Mouse (Mus musculus) olfactory bulb, adult 2 months (tissue): ENCODE data around the gene Arhgef2. TPM values are rescaled to one million over a fixed set of nuclear protein-coding genes. Genes with fewer than 3 reads are reported as not detected.

Source experiments
- H3K27ac ChIP-seq: fragments of 200-500 bp; 2 replicates; pipeline ENCODE4 v1.5.1; 2012; ENCODE audit warnings: low read depth, low read length; ENCODE audit not compliant: insufficient read depth
- H3K4me1 ChIP-seq: fragments of 200-500 bp; 2 replicates; pipeline ENCODE4 v1.6.1; 2012; ENCODE audit warnings: low read length; ENCODE audit not compliant: control insufficient read depth, insufficient read depth
- H3K4me3 ChIP-seq: fragments of 200-500 bp; 2 replicates; pipeline ENCODE4 v1.5.1; 2012; ENCODE audit warnings: mild to moderate bottlenecking, low read depth, low read length, moderate library complexity; ENCODE audit not compliant: insufficient read depth
- CTCF ChIP-seq: fragments of 200-500 bp; IDR thresholded peaks from 2 replicates; pipeline ENCODE4 v1.5.1; 2012; ENCODE audit warnings: low read depth, mild to moderate bottlenecking, low read length, moderate library complexity; ENCODE audit not compliant: insufficient read depth
- POLR2A ChIP-seq: fragments of 200-500 bp; IDR thresholded peaks from 2 replicates; pipeline ENCODE4 v1.6.1; 2012; ENCODE audit warnings: mild to moderate bottlenecking, low read depth, low read length, moderate library complexity; ENCODE audit not compliant: insufficient read depth
- WGBS: fragments of 180-500 bp; shearing (Covaris S2); methylation state at CpG from one replicate; pipeline ENCODE4 v1.1.7; 2018; 5-methylcytosine and 5-hydroxymethylcytosine counted together
- polyA plus RNA-seq: library from polyadenylated mRNA; stranded (reverse); fragments of >200 nt; gene quantifications from 2 replicates; pipeline ENCODE4 v1.2.4, GENCODE M21; 2012; ENCODE audit warnings: low replicate concordance; ENCODE audit not compliant: missing spikeins, insufficient read depth, insufficient read length

The Arhgef2 gene
- polyA plus RNA-seq, 1 experiment, result not detected

- WGBS, result 67% methylated on average over 13 of the region's 13 CpGs
- Histone ChIP-seq H3K27ac (no peak overlapping the region), H3K4me3 (no peak overlapping the region), H3K4me1 (peaks cover 16% of the 10 kb centered on the region)
- TF ChIP-seq POLR2A, result no peak
- TF ChIP-seq CTCF, result no peak
Observed at GRCm38 (mm10) chr3:88650713-88651504, 45.1 kb downstream of the Arhgef2 start.

- TF ChIP-seq CTCF (no peak), POLR2A (no peak)
Observed at GRCm38 (mm10) chr3:88651669-88652618, 46.2 kb downstream of the Arhgef2 start.

GRCm38 (mm10) chr3:88652846-88653515, 47.2 kb downstream of the Arhgef2 start, which contains the start of gene Rxfp4:
Gene Rxfp4 (minus strand): TSS chr3:88653142.
- TF ChIP-seq CTCF (no peak), POLR2A (no peak)
- Histone ChIP-seq H3K4me3 (no peak within 1 kb of the TSS), H3K27ac (no peak within 1 kb of the TSS), H3K4me1 (peaks cover 13% of the 10 kb centered on the region)
- 84% methylated on average over 17 of the region's 17 CpGs for WGBS

More at GRCm38 (mm10) chr3:88651669-88652618, 46.2 kb downstream of the Arhgef2 start:
- no peak overlapping the region for H3K4me3 ChIP-seq
- H3K27ac ChIP-seq, result no peak overlapping the region
- peaks cover 16% of the 10 kb centered on the region for H3K4me1 ChIP-seq
- 75% methylated on average over 18 of the region's 18 CpGs for WGBS

- Histone ChIP-seq H3K4me3 (no peak overlapping the region), H3K27ac (no peak overlapping the region), H3K4me1 (peaks cover 6% of the 10 kb centered on the region)
- TF ChIP-seq CTCF (no peak), POLR2A (no peak)
- 84% methylated on average over 6 of the region's 6 CpGs for WGBS
Observed at GRCm38 (mm10) chr3:88653516-88654370, 48.0 kb downstream of the Arhgef2 start.

GRCm38 (mm10) chr3:88654621-88655020, 48.9 kb downstream of the Arhgef2 start:
- no peak overlapping the region for H3K27ac ChIP-seq
- no peak for TF ChIP-seq CTCF
- no peak for TF ChIP-seq POLR2A
- H3K4me1 ChIP-seq, result 0 out of 2 replicates have a peak, but pooled peaks cover 2% of the 10 kb centered on the region
- 70% methylated on average over 4 of the region's 4 CpGs for WGBS
- H3K4me3 ChIP-seq, result no peak overlapping the region

GRCm38 (mm10) chr3:88655619-88656018, 49.9 kb downstream of the Arhgef2 start:
- Histone ChIP-seq H3K4me1 (no peaks in the 10 kb centered on the region), H3K4me3 (no peak overlapping the region), H3K27ac (no peak overlapping the region)
- 83% methylated on average over 8 of the region's 8 CpGs for WGBS
- TF ChIP-seq POLR2A (no peak), CTCF (no peak)

GRCm38 (mm10) chr3:88658441-88659127, 52.8 kb downstream of the Arhgef2 start:
- TF ChIP-seq CTCF, result no peak
- TF ChIP-seq POLR2A, result no peak
- Histone ChIP-seq H3K4me1 (no peaks in the 10 kb centered on the region), H3K27ac (no peak overlapping the region), H3K4me3 (no peak overlapping the region)
- 78% methylated on average over 5 of the region's 5 CpGs for WGBS

- 44% methylated on average over 6 of the region's 6 CpGs for WGBS
- Histone ChIP-seq H3K4me1 (no peaks in the 10 kb centered on the region), H3K4me3 (no peak overlapping the region), H3K27ac (no peak overlapping the region)
- TF ChIP-seq POLR2A (no peak), CTCF (no peak)
Observed at GRCm38 (mm10) chr3:88659798-88660197, 54.0 kb downstream of the Arhgef2 start.
